In the genomic region with DNA sequence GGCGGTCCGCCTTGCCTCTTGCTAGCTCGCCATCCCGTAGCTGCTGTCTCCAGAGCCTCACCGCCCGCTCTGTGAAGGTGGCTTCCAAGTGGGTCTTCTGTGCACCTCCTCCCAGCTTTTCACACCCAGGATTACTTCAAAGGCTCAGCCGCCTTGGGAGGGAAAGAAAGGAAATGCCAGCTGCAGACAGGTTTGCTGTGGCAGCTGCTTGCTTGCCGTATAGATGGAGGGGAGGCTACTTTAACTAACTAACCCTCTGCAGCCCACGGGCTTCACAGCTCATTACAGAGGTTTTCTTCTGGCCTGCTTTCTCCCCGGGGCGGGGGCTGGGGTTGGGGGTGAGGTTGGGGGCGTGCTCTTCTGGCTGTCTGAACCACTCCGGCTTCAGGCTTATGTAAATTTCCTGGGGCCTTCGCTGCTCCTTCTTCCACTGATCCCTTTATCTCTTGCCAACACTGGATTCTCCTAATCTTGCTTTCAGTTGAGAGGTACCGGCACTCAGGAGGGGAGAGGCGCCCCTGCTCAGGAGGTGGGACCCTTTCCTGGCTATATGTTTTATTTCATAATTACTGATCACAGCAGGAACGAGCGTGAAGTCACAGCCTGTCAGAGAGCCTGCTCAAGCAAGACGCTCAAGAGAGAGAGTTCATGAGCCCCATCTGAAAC, we compare ENCODE assay signal across 8 mouse cellular contexts.
DNase-seq lines count a peak whose midpoint lies in the region; ATAC-seq and TF ChIP-seq lines count a peak whose summit lies in the region.

No protein-coding gene starts in this region.

- no peaks in the 10 kb centered on the region for H3K27me3 ChIP-seq in forebrain, postnatal 0 days (ENCODE audit: insufficient read depth, low read length)
- no peaks in the 10 kb centered on the region for H3K27me3 ChIP-seq in kidney, embryonic 16.5 days (ENCODE audit: insufficient read depth, low read length)

- peaks cover 6% of the 10 kb centered on the region for H3K4me1 ChIP-seq in forebrain, postnatal 0 days (ENCODE audit: insufficient read depth)
- peaks cover 15% of the 10 kb centered on the region for H3K4me1 ChIP-seq in kidney, embryonic 16.5 days (ENCODE audit: insufficient read depth, low read length)

- ATAC-seq in forebrain, postnatal 0 days = peak; percentile 77
- ATAC-seq in kidney, embryonic 16.5 days (ENCODE audit: low FRiP score, low TSS enrichment) = peak; percentile 87

- H3K4me2 ChIP-seq in forebrain, postnatal 0 days (ENCODE audit: low read depth) = peak overlapping the region; percentile 47
- peak overlapping the region; percentile 70 for H3K4me2 ChIP-seq in kidney, embryonic 16.5 days (replicated peaks; ENCODE audit: low read depth, low read length)

- no peaks in the 10 kb centered on the region for H3K9me3 ChIP-seq in forebrain, postnatal 0 days (ENCODE audit: low read length)
- peaks cover 4% of the 10 kb centered on the region; the same call in 1 of the 2 replicates for H3K9me3 ChIP-seq in kidney, embryonic 16.5 days (ENCODE audit: low read length)

- H3K4me3 ChIP-seq in forebrain, postnatal 0 days (ENCODE audit: low read depth, low read length) = peak overlapping the region; percentile 18
- H3K4me3 ChIP-seq in kidney, embryonic 16.5 days (ENCODE audit: low read length) = peak overlapping the region; percentile 36

- TF ChIP-seq CTCF in forebrain, postnatal 0 days (IDR thresholded peaks at IDR 0.05; ENCODE audit: low read depth) = no peak

- DNase-seq in cerebellum, adult 9-11 months = peak; percentile 5
- DNase-seq in cerebellum, adult 11-12 months = no peak
- DNase-seq in adrenal gland, adult 2 months = peak; percentile 55
- DNase-seq in forebrain, postnatal 0 days = peak; percentile 39
- DNase-seq in lung, postnatal 14 days = peak; percentile 29
- peak; percentile 21 for DNase-seq in right cerebral cortex, postnatal 25 days
- DNase-seq in frontal cortex, postnatal 14 days (ENCODE audit: low spot score in 2 of 2) = no peak

- no peaks in the 10 kb centered on the region for H3K36me3 ChIP-seq in forebrain, postnatal 0 days (ENCODE audit: insufficient read depth)
- H3K36me3 ChIP-seq in kidney, embryonic 16.5 days (ENCODE audit: insufficient read depth, low read length) = no peaks in the 10 kb centered on the region

- H3K27ac ChIP-seq in forebrain, postnatal 0 days (ENCODE audit: low read depth, low read length) = no peak overlapping the region
- peak overlapping the region; percentile 38; the same call in 1 of the 2 replicates for H3K27ac ChIP-seq in kidney, embryonic 16.5 days (ENCODE audit: low read length)

- H3K9ac ChIP-seq in forebrain, postnatal 0 days = peak overlapping the region; percentile 41; the same call in 1 of the 2 replicates
- H3K9ac ChIP-seq in kidney, embryonic 16.5 days (replicated peaks; ENCODE audit: low read length) = peak overlapping the region; percentile 63

- 4% methylated on average over 19 of the region's 19 CpGs for WGBS in forebrain, postnatal 0 days
- WGBS in kidney, embryonic 16.5 days = 4% methylated on average over 19 of the region's 19 CpGs

Comparison
In these comparisons a context has a peak if more than half of its experiments do, and no peak if none do; other contexts are left out.
1. DNase-seq: peak in cerebellum, adult 9-11 months (single experiment), adrenal gland, adult 2 months (single experiment), forebrain, postnatal 0 days (single experiment), lung, postnatal 14 days (single experiment) and right cerebral cortex, postnatal 25 days (single experiment); none in cerebellum, adult 11-12 months (single experiment) and frontal cortex, postnatal 14 days (0 of 2).